Mouse (Mus musculus) kidney, postnatal 0 days (tissue): ENCODE data around the gene Dnaic2. TPM values are rescaled to one million over a fixed set of nuclear protein-coding genes. Genes with fewer than 3 reads are reported as not detected.

ENCODE experiments used
- ATAC-seq: fragments of 200-750 bp; cut with Nextera tagmentation; replicated peaks from 2 replicates; pipeline ENCODE4 v1.8.0; 2017; ENCODE audit warnings: low read depth, moderate number of reproducible peaks, moderate TSS enrichment, moderate library complexity; ENCODE audit not compliant: low FRiP score
- DNase-seq: peaks from one replicate; pipeline ENCODE4 v3.0.0-alpha.2; 2016; ENCODE audit warnings: low spot score
- H3K27ac ChIP-seq: fragments of 300-500 bp; sonication (generic); 2 replicates; pipeline ENCODE4 v1.5.1; 2014; ENCODE audit warnings: mild to moderate bottlenecking
- H3K27me3 ChIP-seq: fragments of 300-500 bp; sonication (generic); 2 replicates; pipeline ENCODE4 v1.6.1; 2014; ENCODE audit warnings: low read length, mixed read lengths; ENCODE audit not compliant: insufficient read depth
- H3K36me3 ChIP-seq: fragments of 300-500 bp; sonication (generic); 2 replicates; pipeline ENCODE4 v1.6.1; 2014; ENCODE audit warnings: low read length, mixed read lengths; ENCODE audit not compliant: insufficient read depth
- H3K4me1 ChIP-seq: fragments of 300-500 bp; sonication (generic); replicated peaks from 2 replicates; pipeline ENCODE4 v1.6.1; 2014; ENCODE audit warnings: antibody characterized with exemption, low read length, mixed read lengths; ENCODE audit not compliant: insufficient read depth
- H3K4me2 ChIP-seq: fragments of 300-500 bp; sonication (generic); 2 replicates; pipeline ENCODE4 v1.6.1; 2014; ENCODE audit warnings: mild to moderate bottlenecking, low read length, moderate library complexity, mixed read lengths
- H3K4me3 ChIP-seq: fragments of 300-500 bp; sonication (generic); replicated peaks from 2 replicates; pipeline ENCODE4 v1.5.1; 2014; ENCODE audit warnings: low read depth, low read length
- H3K9ac ChIP-seq: fragments of 300-500 bp; sonication (generic); 2 replicates; pipeline ENCODE4 v1.6.1; 2014; ENCODE audit warnings: low read depth, low read length
- H3K9me3 ChIP-seq: fragments of 300-500 bp; sonication (generic); replicated peaks from 2 replicates; pipeline ENCODE4 v1.6.1; 2016; ENCODE audit warnings: low read length, inconsistent platforms, mixed read lengths
- CTCF ChIP-seq: IDR thresholded peaks from 2 replicates; pipeline ENCODE4 v1.5.1; 2016; ENCODE audit warnings: antibody characterized with exemption, low read depth, mild to moderate bottlenecking, moderate library complexity
- WGBS: fragments of 180-500 bp; shearing (Covaris S2); extraction: QIAGEN DNeasy Blood & Tissue Kit; methylation state at CpG from one replicate; pipeline ENCODE4 v1.1.7; 2014; 5-methylcytosine and 5-hydroxymethylcytosine counted together
- polyA plus RNA-seq: library from polyadenylated mRNA; unstranded; fragments of >200 nt; fragmentation: Nextera tagmentation; extraction: Ambion mirVana; gene quantifications from 2 replicates; pipeline ENCODE4 v1.2.1, GENCODE M21; 2015

The Dnaic2 gene
- polyA plus RNA-seq, 1 experiment from 2014 or later = 0.43 TPM

DNA sequence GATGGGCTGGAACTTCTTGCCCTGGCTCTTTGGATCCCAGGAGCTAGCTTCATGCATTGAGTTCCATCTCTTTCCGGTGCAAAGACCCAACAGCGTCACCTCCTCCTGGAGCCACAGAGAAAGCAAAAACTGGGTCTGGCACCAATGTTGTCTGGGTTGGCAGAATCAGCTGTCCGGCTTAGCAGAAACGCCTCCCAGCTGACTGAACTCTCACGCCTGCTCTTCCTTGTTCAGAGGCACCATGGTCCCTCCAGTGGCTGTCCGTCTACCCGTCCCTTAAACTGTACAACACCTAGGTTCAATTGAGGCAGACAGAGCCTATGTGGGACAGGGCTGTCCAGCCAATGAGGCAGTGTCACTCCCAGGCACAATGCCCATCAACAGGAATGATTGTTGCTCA is 70.0 kb downstream of the Dnaic2 start:
- no peak overlapping the region for H3K9ac ChIP-seq
- H3K4me3 ChIP-seq = no peak overlapping the region
- TF ChIP-seq CTCF = no peak
- ATAC-seq (no peak), DNase-seq (no peak)
- H3K9me3 ChIP-seq = no peaks in the 10 kb centered on the region
- H3K27ac ChIP-seq = no peak overlapping the region
- peaks cover 15% of the 10 kb centered on the region for H3K27me3 ChIP-seq
- WGBS = 93% methylated on average over 7 of the region's 7 CpGs
- no peak overlapping the region for H3K4me2 ChIP-seq
- peaks cover 21% of the 10 kb centered on the region for H3K4me1 ChIP-seq
- no peaks in the 10 kb centered on the region for H3K36me3 ChIP-seq

GRCm38 (mm10) chr11:114797981-114798380 is 70.8 kb downstream of the Dnaic2 start:
- no peaks in the 10 kb centered on the region for H3K36me3 ChIP-seq
- H3K4me3 ChIP-seq = no peak overlapping the region
- H3K27me3 ChIP-seq = 0 out of 2 replicates have a peak, but pooled peaks cover 9% of the 10 kb centered on the region
- no peak for ATAC-seq
- H3K4me1 ChIP-seq = peaks cover 22% of the 10 kb centered on the region
- H3K9me3 ChIP-seq = no peaks in the 10 kb centered on the region
- no peak overlapping the region for H3K4me2 ChIP-seq
- no peak for TF ChIP-seq CTCF
- H3K9ac ChIP-seq = no peak overlapping the region
- no peak for DNase-seq
- H3K27ac ChIP-seq = no peak overlapping the region
- WGBS = 91% methylated on average over 3 of the region's 3 CpGs

DNA sequence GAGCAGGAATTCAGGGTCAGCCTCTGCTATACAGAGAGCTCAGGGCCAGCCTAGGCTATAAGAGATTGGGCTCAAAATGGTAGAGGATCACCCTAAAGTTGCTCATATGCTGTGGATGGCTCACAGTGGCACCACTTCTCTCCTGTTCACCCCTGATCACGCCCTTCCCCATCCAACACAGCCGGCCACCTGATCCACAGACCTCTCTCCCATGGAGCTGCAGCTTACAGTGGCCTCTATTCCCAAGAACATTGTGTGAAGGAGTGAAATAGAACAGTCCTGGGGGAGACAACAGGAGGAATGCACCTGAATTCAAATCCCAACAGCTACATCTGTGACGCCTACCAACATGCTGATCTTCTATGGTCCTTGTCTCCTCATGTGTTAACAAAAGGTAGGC is 71.4 kb downstream of the Dnaic2 start, which contains the start of gene Gpr142:
Gpr142 (plus strand) TSS at position 301 of the 400 bp plus-strand sequence.
- Histone ChIP-seq H3K36me3 (no peaks in the 10 kb centered on the region), H3K27ac (no peak within 1 kb of the TSS), H3K4me1 (peaks cover 22% of the 10 kb centered on the region), H3K27me3 (0 out of 2 replicates have a peak, but pooled peaks cover 4% of the 10 kb centered on the region), H3K9me3 (no peaks in the 10 kb centered on the region), H3K4me2 (no peak within 1 kb of the TSS), H3K4me3 (no peak within 1 kb of the TSS), H3K9ac (no peak within 1 kb of the TSS)
- ATAC-seq (no peak), DNase-seq (no peak)
- WGBS = 86% methylated on average over 3 of the region's 3 CpGs
- no peak for TF ChIP-seq CTCF

GRCm38 (mm10) chr11:114801906-114802305 is 74.7 kb downstream of the Dnaic2 start:
- TF ChIP-seq CTCF = no peak
- Histone ChIP-seq H3K36me3 (no peaks in the 10 kb centered on the region), H3K27me3 (no peaks in the 10 kb centered on the region), H3K4me1 (0 out of 2 replicates have a peak, but pooled peaks cover 3% of the 10 kb centered on the region), H3K4me3 (no peak overlapping the region), H3K9ac (no peak overlapping the region), H3K4me2 (no peak overlapping the region), H3K27ac (no peak overlapping the region), H3K9me3 (no peaks in the 10 kb centered on the region)
- 91% methylated on average over 1 of the region's 1 CpGs for WGBS
- no peak for DNase-seq
- no peak for ATAC-seq

DNA sequence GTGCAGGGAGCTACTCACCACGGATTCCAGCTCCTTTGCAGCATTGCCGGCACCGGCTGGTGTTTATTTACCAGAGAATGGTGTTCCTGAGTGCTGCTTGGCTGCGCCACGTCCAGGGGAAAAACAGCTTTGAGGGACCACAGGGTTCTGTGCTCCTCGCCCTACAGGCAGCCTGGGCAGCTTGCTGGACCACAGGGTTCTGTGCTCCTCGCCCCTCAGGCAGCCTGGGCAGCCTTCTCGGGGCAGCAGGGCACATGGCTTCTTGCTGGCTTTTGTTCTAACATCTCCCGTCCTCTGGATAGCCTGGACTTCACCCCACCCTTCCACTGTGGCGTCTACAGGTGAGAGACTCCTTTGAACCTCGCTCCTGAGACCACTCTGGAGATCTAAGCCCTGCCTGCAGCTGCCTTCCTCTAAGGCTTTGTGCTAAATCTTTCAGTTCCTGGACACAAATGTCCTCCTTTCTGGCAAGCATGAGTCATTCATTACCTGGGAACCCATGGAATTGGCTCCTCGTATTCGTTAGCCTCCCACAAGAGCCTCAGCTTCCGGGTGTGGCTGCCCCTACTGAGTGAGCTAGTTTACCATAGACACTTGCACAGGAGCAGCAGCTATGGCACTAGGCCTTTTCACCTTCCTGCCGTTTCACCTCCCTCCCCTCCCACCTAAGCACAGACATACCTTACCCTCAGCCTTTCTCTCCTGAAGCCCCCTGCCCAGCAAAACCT is 75.5 kb downstream of the Dnaic2 start:
- Histone ChIP-seq H3K27me3 (no peaks in the 10 kb centered on the region), H3K4me2 (no peak overlapping the region), H3K4me3 (no peak overlapping the region), H3K9me3 (no peaks in the 10 kb centered on the region), H3K4me1 (0 out of 2 replicates have a peak, but pooled peaks cover 3% of the 10 kb centered on the region), H3K9ac (no peak overlapping the region), H3K36me3 (no peaks in the 10 kb centered on the region), H3K27ac (no peak overlapping the region)
- ATAC-seq = no peak
- no peak for TF ChIP-seq CTCF
- WGBS = 55% methylated on average over 15 of the region's 15 CpGs
- DNase-seq = no peak

GRCm38 (mm10) chr11:114803990-114804389 is 76.8 kb downstream of the Dnaic2 start:
- Histone ChIP-seq H3K4me2 (no peak overlapping the region), H3K36me3 (no peaks in the 10 kb centered on the region), H3K9ac (no peak overlapping the region), H3K4me1 (0 out of 2 replicates have a peak, but pooled peaks cover 3% of the 10 kb centered on the region), H3K27me3 (no peaks in the 10 kb centered on the region), H3K4me3 (no peak overlapping the region), H3K27ac (no peak overlapping the region), H3K9me3 (no peaks in the 10 kb centered on the region)
- no peak for ATAC-seq
- DNase-seq = no peak
- 64% methylated on average over 8 of the region's 8 CpGs for WGBS
- no peak for TF ChIP-seq CTCF

- TF ChIP-seq CTCF = no peak
- ATAC-seq = no peak
- no peaks in the 10 kb centered on the region for H3K9me3 ChIP-seq
- no peak overlapping the region for H3K27ac ChIP-seq
- 0 out of 2 replicates have a peak, but pooled peaks cover 3% of the 10 kb centered on the region for H3K4me1 ChIP-seq
- WGBS = 82% methylated on average over 2 of the region's 2 CpGs
- H3K36me3 ChIP-seq = no peaks in the 10 kb centered on the region
- DNase-seq = no peak
- no peak overlapping the region for H3K9ac ChIP-seq
- no peaks in the 10 kb centered on the region for H3K27me3 ChIP-seq
- no peak overlapping the region for H3K4me3 ChIP-seq
- H3K4me2 ChIP-seq = no peak overlapping the region
Observed at GRCm38 (mm10) chr11:114807025-114807424, 79.8 kb downstream of the Dnaic2 start.

Other genes starting within 250 kb of the Dnaic2 start
- gene Rpl38, start 58.9 kb upstream of the Dnaic2 start, polyA plus RNA-seq = 1,186 and 1,429 TPM in 2 replicates
- gene Ttyh2, start 52.0 kb upstream of the Dnaic2 start, polyA plus RNA-seq = 22.6 and 25.3 TPM in 2 replicates
- gene Kif19a, start 38.0 kb downstream of the Dnaic2 start, polyA plus RNA-seq = 0.06 and 0.11 TPM in 2 replicates
- 0.78 and 0.96 TPM in 2 replicates for gene Btbd17, start 68.5 kb downstream of the Dnaic2 start, polyA plus RNA-seq
- gene Gpr142, start 71.5 kb downstream of the Dnaic2 start, polyA plus RNA-seq = 0.13 TPM in 1 of 2 replicates, not detected in the other
- 118 and 131 TPM in 2 replicates for gene Gprc5c, start 123.7 kb downstream of the Dnaic2 start, polyA plus RNA-seq
- gene Cd300a, start 162.6 kb downstream of the Dnaic2 start, polyA plus RNA-seq = 1.5 and 1.7 TPM in 2 replicates
- gene Cd300lb, start 207.0 kb downstream of the Dnaic2 start, polyA plus RNA-seq = 0.36 and 0.43 TPM in 2 replicates
- gene Cd300c, start 241.7 kb downstream of the Dnaic2 start, polyA plus RNA-seq = not detected in 2 replicates